Mouse (Mus musculus) neural tube, embryonic 11.5 days (tissue): ENCODE data around the gene Toe1. TPM values are rescaled to one million over a fixed set of nuclear protein-coding genes. Genes with fewer than 3 reads are reported as not detected.

Experiments
- polyA plus RNA-seq: library from polyadenylated mRNA; unstranded; fragments of >200 nt; fragmentation: Nextera tagmentation; extraction: Ambion mirVana; gene quantifications from 2 replicates; pipeline ENCODE4 v1.2.1, GENCODE M21; 2014

Toe1 gene
- polyA plus RNA-seq, 1 experiment from 2014 or later, result 34.8 TPM

Other genes with a start within 250 kb of the Toe1 start
- 31.5 and 33.7 TPM in 2 replicates for gene Gpbp1l1, start 250.0 kb downstream of the Toe1 start, polyA plus RNA-seq
- 2.3 and 2.4 TPM in 2 replicates for gene Ccdc17, start 211.0 kb downstream of the Toe1 start, polyA plus RNA-seq
- gene Nasp, start 179.7 kb downstream of the Toe1 start, polyA plus RNA-seq, result 256 and 265 TPM in 2 replicates
- 614 and 619 TPM in 2 replicates for gene Akr1a1, start 156.0 kb downstream of the Toe1 start, polyA plus RNA-seq
- 902 and 917 TPM in 2 replicates for gene Prdx1, start 122.1 kb downstream of the Toe1 start, polyA plus RNA-seq
- 17.6 and 25.1 TPM in 2 replicates for gene Mmachc, start 99.2 kb downstream of the Toe1 start, polyA plus RNA-seq
- 23.8 and 31.4 TPM in 2 replicates for gene Ccdc163, start 99.1 kb downstream of the Toe1 start, polyA plus RNA-seq
- 8.9 and 9.8 TPM in 2 replicates for gene Tesk2, start 86.7 kb downstream of the Toe1 start, polyA plus RNA-seq
- 15.5 and 17.4 TPM in 2 replicates for gene Mutyh, start 83 bp upstream of the Toe1 start, polyA plus RNA-seq
- 1.2 and 1.3 TPM in 2 replicates for gene Hpdl, start 14.1 kb upstream of the Toe1 start, polyA plus RNA-seq
- gene Zswim5, start 69.7 kb upstream of the Toe1 start, polyA plus RNA-seq, result 11.1 and 13.6 TPM in 2 replicates
- gene Urod, start 186.8 kb upstream of the Toe1 start, polyA plus RNA-seq, result 89.8 and 99.2 TPM in 2 replicates
- gene Hectd3, start 187.7 kb upstream of the Toe1 start, polyA plus RNA-seq, result 12.9 and 14.7 TPM in 2 replicates
- gene Eif2b3, start 211.8 kb upstream of the Toe1 start, polyA plus RNA-seq, result 48.1 and 52.5 TPM in 2 replicates